Mouse (Mus musculus) lung, embryonic 14.5 days (tissue): ENCODE results near the gene Emsy. TPM values are rescaled to one million over a fixed set of nuclear protein-coding genes. Genes with fewer than 3 reads are reported as not detected.

Experiments used
- ATAC-seq: fragments of 200-750 bp; cut with Nextera tagmentation; 2 replicates; pipeline ENCODE4 v1.8.0; 2017; ENCODE audit warnings: mild to moderate bottlenecking, moderate TSS enrichment, moderate library complexity; ENCODE audit not compliant: insufficient read depth
- DNase-seq: peaks from one replicate; pipeline ENCODE4 v3.0.0-alpha.2; 2015
- H3K27ac ChIP-seq: fragments of 300-500 bp; sonication (generic); 2 replicates; pipeline ENCODE4 v1.5.1; 2014; ENCODE audit warnings: low read depth, mild to moderate bottlenecking, moderate library complexity
- H3K27me3 ChIP-seq: fragments of 300-500 bp; sonication (generic); 2 replicates; pipeline ENCODE4 v1.6.1; 2014; ENCODE audit warnings: low read length, control low read depth; ENCODE audit not compliant: insufficient read depth
- H3K36me3 ChIP-seq: fragments of 300-500 bp; sonication (generic); 2 replicates; pipeline ENCODE4 v1.6.1; 2014; ENCODE audit warnings: control low read depth; ENCODE audit not compliant: insufficient read depth
- H3K4me1 ChIP-seq: fragments of 300-500 bp; sonication (generic); 2 replicates; pipeline ENCODE4 v1.6.1; 2014; ENCODE audit warnings: antibody characterized with exemption, control low read depth; ENCODE audit not compliant: insufficient read depth
- H3K4me2 ChIP-seq: fragments of 300-500 bp; sonication (generic); 2 replicates; pipeline ENCODE4 v1.6.1; 2014; ENCODE audit warnings: mild to moderate bottlenecking
- H3K4me3 ChIP-seq: fragments of 300-500 bp; sonication (generic); 2 replicates; pipeline ENCODE4 v1.5.1; 2014; ENCODE audit warnings: low read depth, low read length
- H3K9ac ChIP-seq: fragments of 300-500 bp; sonication (generic); 2 replicates; pipeline ENCODE4 v1.6.1; 2014
- H3K9me3 ChIP-seq: fragments of 300-500 bp; sonication (generic); 2 replicates; pipeline ENCODE4 v1.6.1; 2016; ENCODE audit warnings: low read depth, low read length, control low read depth
- CTCF ChIP-seq: IDR thresholded peaks from 2 replicates; pipeline ENCODE4 v1.5.1; 2016; ENCODE audit warnings: antibody characterized with exemption, low read depth
- WGBS: fragments of 180-500 bp; shearing (Covaris S2); extraction: QIAGEN DNeasy Blood & Tissue Kit; methylation state at CpG from one replicate; pipeline ENCODE4 v1.1.7; 2014; 5-methylcytosine and 5-hydroxymethylcytosine counted together
- polyA plus RNA-seq: library from polyadenylated mRNA; unstranded; fragments of >200 nt; fragmentation: Nextera tagmentation; extraction: Ambion mirVana; gene quantifications from 2 replicates; pipeline ENCODE4 v1.2.1, GENCODE M21; 2014

Gene Emsy
- 45.5 and 47.4 TPM in 2 replicates for polyA plus RNA-seq

DNA sequence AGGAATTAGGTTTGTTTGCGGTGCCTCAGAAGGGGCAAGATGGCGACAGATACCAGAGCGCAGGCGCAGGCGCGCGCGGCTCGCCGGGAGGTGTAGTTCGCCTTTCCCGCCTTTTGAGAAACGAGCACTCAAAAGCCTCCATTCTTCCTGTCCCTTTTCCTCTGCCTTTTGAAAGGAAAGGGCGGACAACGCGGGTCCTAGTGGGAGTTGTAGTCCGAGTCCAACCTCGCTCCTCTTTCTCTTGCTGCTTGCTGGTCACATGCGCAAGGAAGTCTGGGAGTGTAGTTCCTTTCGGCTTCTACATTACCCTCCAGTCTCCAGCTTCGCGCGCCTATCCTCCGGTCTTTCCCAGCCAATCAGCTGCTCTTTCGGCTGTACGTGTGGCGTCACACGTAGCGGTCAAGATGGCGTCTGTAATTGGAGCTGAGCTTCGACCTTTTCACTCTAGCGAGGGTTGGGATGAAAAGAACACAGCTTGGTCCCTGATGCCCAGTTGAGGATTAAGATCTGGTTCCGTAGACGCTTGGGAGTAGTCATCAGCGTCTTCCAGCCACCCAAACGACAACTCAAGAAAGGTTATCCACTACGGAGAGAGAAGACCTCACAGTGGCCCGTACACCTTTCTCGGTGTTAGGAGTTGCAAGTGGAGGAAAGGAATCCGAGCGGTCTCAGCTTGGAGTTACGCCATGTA, at the start of gene Emsy:
Gene Emsy, minus strand, starts transcription at position 253 of the 691 bp plus-strand sequence.
- peak; percentile 95 for ATAC-seq
- DNase-seq: peak; percentile 98
- Histone ChIP-seq H3K4me2 (peak within 1 kb of the TSS; percentile 63), H3K9me3 (no peaks in the 10 kb centered on the region), H3K27ac (peak within 1 kb of the TSS; percentile 98), H3K36me3 (peaks cover 21% of the 10 kb centered on the region), H3K4me1 (peaks cover 6% of the 10 kb centered on the region; the same call in 1 of the 2 replicates), H3K9ac (peak within 1 kb of the TSS; percentile 88), H3K4me3 (peak within 1 kb of the TSS; percentile 98), H3K27me3 (no peaks in the 10 kb centered on the region)
- under 1% methylated on average over 42 of the region's 42 CpGs for WGBS
- TF ChIP-seq CTCF: no peak

DNA sequence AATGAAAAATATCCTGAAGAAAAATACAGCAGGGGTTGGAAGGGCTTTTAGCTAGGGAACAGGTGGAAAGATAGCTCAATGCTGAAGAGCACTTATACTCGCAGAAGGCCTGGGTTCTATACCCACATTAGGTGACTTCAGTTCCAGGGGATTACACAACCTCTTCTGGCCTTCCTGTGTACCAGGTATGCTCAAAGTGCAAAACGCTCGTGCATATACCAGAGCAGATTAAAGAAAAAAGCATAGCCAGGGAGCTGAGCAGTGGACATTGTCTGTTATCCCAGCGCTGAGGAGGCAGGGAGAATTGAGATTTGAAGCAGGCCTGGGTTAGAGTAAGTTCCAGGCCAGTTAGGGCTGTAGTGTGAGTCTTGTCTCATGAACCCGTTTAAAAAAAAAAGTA, 47.7 kb upstream of the Emsy start:
- no peak for DNase-seq
- Histone ChIP-seq H3K4me2 (peak overlapping the region; percentile 61), H3K9me3 (no peaks in the 10 kb centered on the region), H3K27me3 (no peaks in the 10 kb centered on the region), H3K4me3 (peak overlapping the region; percentile 72), H3K36me3 (no peaks in the 10 kb centered on the region), H3K9ac (peak overlapping the region; percentile 83), H3K27ac (no peak overlapping the region), H3K4me1 (0 out of 2 replicates have a peak, but pooled peaks cover 3% of the 10 kb centered on the region)
- no peak for TF ChIP-seq CTCF
- no peak for ATAC-seq
- 55% methylated on average over 5 of the region's 5 CpGs for WGBS

DNA sequence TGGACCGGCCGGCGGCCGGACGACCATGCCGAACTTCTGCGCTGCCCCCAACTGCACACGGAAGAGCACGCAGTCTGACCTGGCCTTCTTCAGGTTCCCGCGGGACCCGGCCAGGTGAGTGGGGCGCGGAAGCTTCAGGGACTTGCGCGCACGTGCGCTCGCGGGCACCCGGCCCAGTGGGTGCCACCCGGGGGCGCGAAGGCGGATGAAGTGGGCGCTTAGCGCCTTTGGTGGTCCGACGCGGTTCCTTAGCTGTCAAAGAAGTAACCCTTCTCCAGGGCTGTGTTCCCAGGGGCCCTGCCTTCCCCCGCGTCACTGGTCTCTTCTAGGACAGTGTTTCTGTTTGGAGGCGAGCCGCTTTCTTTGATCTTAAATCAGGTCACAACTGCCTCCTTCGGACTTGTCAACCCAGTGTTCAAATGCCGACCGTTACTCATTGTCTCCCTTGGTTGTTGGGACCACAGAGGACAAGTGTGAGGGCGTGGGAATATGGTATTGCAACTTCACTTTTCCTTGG, 46.8 kb upstream of the Emsy start:
- no peak for TF ChIP-seq CTCF
- Histone ChIP-seq H3K4me1 (0 out of 2 replicates have a peak, but pooled peaks cover 3% of the 10 kb centered on the region), H3K36me3 (no peaks in the 10 kb centered on the region), H3K9me3 (no peaks in the 10 kb centered on the region), H3K27ac (peak overlapping the region; percentile 84), H3K4me2 (peak overlapping the region; percentile 61), H3K27me3 (no peaks in the 10 kb centered on the region), H3K9ac (peak overlapping the region; percentile 83), H3K4me3 (peak overlapping the region; percentile 72)
- ATAC-seq (peak; percentile 48), DNase-seq (peak; percentile 65)
- under 1% methylated on average over 36 of the region's 38 CpGs for WGBS

DNA sequence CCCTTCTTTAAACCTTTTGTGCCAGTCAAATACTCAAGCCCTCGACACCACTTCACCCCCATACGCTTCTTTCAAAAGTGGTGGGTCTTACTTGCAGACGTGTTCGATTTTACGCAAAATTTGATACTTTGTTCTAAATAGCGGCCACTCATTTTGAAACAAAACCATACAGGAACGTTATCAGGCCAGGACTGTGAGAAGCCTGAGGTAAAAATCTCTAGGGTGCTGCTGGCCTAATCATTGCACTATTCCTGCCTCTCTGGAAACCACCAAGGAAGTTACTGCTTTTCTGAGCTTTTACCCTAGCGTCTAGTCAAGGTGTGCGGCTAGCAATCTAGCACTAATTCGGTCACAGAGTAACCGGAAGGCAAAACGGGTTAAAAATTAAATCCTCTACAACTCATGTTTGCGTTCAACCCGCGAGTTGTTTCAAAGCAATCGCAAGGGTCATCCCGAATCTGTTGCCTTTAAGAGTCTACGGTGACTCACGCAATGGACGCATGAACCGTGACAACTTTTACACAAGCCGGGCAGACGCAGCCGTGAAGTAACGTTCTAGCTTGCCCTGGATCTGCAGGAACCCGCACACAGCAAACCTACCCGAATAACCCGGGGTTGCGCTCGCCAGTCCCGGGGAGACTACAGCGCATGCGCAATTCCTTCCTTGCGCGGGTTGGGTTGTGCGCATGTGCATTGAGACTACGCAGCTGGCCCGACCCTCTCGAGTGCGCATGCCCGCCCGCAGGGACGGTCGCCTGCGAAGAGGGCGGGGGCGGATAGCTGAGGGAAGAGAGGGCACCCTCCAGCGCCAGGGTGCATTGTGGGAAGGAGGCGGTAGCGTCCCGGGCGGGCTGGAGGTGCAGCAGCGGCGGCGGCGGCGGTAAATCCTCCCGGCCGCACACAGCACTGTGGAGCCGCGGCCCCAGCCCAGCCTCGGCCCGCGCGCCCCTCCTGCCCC, 46.0 kb upstream of the Emsy start, which contains the start of gene Thap12:
Gene Thap12, plus strand, starts transcription at position 821 of the 958 bp plus-strand sequence.
- Histone ChIP-seq H3K27me3 (no peaks in the 10 kb centered on the region), H3K4me2 (peak within 1 kb of the TSS; percentile 61), H3K27ac (peak within 1 kb of the TSS; percentile 92), H3K4me1 (0 out of 2 replicates have a peak, but pooled peaks cover 3% of the 10 kb centered on the region), H3K36me3 (no peaks in the 10 kb centered on the region), H3K9me3 (no peaks in the 10 kb centered on the region), H3K4me3 (peak within 1 kb of the TSS; percentile 72), H3K9ac (peak within 1 kb of the TSS; percentile 83)
- ATAC-seq (peak; percentile 97), DNase-seq (peak; percentile 100)
- peak; percentile 42 for TF ChIP-seq CTCF
- 2% methylated on average over 59 of the region's 65 CpGs for WGBS

DNA sequence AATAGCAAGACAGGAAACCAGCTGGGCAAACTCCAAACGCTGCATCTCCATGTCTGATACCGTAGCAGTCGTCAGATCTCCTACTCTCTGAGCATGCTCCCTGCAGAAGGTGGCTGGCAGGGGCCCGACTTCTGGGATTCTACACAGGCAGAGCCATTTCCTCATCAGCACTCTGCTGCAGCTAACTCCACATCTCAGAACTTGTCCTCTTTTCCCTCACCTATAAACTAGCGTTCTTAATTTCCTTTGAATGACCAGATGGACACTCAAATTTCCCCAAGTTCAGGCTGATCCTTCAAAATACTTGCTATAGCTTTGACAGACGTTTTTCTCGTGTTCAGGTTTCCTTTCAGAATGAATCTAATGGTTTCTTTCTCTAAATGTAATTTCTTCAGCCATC, 45.2 kb upstream of the Emsy start:
- Histone ChIP-seq H3K4me2 (peak overlapping the region; percentile 61), H3K4me3 (peak overlapping the region; percentile 72), H3K36me3 (no peaks in the 10 kb centered on the region), H3K4me1 (0 out of 2 replicates have a peak, but pooled peaks cover 3% of the 10 kb centered on the region), H3K27ac (peak overlapping the region; percentile 92; the same call in 1 of the 2 replicates), H3K27me3 (no peaks in the 10 kb centered on the region), H3K9me3 (no peaks in the 10 kb centered on the region), H3K9ac (peak overlapping the region; percentile 78)
- ATAC-seq (no peak), DNase-seq (peak; percentile 46)
- 21% methylated on average over 7 of the region's 7 CpGs for WGBS
- TF ChIP-seq CTCF: no peak

DNA sequence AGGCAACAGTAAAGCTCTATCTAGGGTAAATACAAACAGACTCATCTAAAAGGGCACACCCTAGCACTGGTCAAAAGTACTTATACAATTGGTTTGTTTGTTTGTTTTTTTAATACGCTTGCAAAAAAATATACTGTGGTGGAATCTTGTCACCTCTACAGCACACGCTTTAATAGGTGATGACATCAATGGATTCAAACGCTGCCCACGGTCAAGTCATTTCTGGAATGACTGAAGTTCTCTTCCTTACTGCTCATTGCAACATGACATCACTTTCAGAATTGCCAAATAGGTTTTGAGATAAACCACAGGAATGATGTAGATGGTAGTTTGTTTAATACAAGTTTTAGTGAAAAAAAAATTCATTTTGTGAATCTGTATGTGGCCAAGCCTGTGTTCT, 42.0 kb upstream of the Emsy start:
- no peak for DNase-seq
- H3K27ac ChIP-seq: no peak overlapping the region
- no peaks in the 10 kb centered on the region for H3K9me3 ChIP-seq
- no peak for TF ChIP-seq CTCF
- H3K36me3 ChIP-seq: no peaks in the 10 kb centered on the region
- ATAC-seq: no peak
- H3K4me3 ChIP-seq: no peak overlapping the region
- H3K4me1 ChIP-seq: no peaks in the 10 kb centered on the region
- WGBS: 87% methylated on average over 4 of the region's 4 CpGs
- H3K27me3 ChIP-seq: no peaks in the 10 kb centered on the region
- H3K4me2 ChIP-seq: no peak overlapping the region
- H3K9ac ChIP-seq: no peak overlapping the region
